Mouse (Mus musculus): Measurements from ENCODE around the gene Slk.

Slk gene

GRCm38 (mm10) chr19:47651160-47651480, 71.6 kb downstream of the Slk start:
- DNase-seq (ENCODE audit: low read depth, low spot score), result no peak

DNA sequence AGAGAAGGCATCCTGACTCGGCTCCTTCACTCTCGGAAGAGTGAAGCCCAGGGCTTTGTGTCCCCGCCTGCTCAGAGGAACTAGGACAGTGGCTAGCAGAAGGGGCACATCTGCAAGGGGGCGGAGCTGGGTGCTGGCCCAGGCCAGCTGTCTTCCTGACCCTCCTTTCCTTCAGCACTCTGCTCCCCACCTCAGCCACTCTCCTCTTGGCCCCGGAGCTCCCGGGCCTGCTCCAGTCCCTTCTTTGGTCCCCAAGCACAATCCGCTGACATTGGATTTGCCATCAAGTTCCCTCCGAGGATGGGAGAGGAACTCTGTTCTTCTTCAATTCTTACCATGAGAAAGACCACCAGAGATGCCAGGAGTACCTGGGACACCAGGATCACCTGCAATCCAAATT, 72.8 kb downstream of the Slk start:
- no peak for DNase-seq (ENCODE audit: low read depth, low spot score)

- no peak for DNase-seq (ENCODE audit: low read depth, low spot score)
These were observed 73.7 kb downstream of the Slk start for GRCm38 (mm10) chr19:47653173-47653572.

- peak; percentile 29 for DNase-seq (ENCODE audit: low read depth, low spot score)
These were observed 75.4 kb downstream of the Slk start for GRCm38 (mm10) chr19:47654896-47655295.

DNA sequence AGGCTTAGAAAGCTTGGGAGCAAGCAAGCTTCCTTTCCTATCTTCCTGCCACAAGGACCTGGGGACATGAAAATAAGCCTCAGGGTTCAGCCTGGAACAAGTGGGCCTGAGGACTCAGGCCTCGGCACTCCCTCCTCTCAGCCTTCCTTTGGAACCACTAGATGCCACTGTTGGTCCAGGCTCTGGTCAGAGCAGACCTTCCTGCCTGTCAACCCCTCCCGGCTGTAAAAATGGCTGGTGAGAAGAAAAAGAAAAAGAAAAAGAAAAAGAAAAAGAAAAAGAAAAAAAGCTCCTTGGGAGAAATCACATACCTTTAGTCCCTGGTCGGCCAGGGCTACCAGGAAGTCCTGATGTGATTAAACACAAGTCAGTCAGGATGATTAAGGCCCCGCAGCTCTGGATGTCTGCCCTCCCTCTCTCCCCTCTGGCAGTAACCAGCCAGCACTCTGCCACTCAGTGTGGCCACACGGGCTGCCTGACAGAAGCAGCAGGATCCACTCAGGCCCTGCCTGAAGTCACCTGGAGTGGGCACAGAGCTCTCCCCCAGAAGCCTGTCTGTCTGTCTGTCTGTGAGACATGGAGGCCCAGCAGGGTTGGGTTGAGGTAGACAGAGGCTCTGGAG, 79.5 kb downstream of the Slk start:
- peak; percentile 89 for DNase-seq (ENCODE audit: low read depth, low spot score)

DNA sequence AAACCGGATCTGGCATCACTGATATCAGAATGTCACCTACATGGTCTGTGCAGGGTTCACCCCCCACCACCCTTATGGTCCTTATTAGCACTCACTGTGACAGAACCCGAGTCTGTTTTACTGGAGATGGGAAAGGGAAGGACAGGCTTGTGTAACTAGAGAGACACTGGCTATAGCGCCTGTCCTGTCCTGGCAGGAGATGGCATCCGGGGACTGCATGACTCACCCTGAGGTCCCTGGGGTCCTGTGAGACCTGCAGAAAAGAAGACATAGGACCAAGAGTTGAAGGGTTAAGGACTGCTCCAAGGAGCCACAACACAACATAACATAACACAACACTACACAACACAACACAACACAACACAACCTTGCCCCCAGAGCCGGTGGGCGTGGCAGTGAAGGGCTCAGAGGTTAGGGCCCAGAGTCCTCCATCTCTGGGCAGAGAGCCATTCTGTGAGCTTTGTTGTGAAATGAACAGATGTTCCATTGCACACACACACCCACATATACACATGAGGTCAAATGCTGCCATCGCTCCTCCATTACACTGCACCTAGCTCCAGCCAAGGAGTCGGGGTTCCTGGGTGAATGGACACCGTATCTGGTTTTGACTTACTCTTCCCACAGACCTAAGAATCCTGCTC, 80.4 kb downstream of the Slk start:
- DNase-seq (ENCODE audit: low read depth, low spot score), result no peak

DNA sequence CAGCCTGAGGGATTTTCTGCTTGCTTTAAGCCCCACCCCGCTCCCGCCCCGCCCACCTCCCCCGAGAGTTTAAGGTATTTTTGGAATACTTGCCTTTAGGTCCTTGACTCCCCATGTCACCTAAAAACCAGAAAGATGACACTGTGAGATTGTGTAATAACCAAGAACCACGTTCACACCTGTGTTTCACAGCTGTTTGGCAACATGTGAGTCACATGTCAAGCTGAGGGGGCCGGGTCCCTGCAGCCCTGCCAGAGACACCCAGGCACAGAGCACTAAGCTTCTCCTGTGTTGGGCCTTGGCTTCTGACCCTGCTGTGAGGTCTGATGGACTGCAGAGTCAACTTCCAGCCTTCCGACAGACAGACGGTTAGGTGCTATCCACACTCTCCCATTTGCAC, 88.1 kb downstream of the Slk start:
- DNase-seq (ENCODE audit: low read depth, low spot score), result no peak

DNA sequence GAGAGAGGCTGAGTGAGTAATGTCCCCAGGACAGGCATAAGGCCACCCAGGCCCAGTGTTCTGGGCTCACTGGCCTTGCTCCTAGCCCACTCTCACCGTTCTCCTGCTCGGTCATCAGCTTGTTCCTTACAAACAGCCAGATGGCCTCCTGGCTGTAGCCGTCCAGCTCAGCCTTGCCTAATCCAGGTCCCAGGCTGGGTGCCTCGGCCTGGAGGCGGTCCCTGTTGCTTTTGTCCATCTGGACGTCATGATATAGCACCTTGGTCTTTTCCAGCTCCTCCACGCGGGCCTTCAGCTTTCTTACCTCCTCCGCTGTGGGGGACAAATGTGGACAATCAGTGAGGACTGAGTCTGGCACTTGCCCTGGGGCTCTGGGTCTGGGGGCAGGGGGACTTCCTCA, 88.9 kb downstream of the Slk start:
- DNase-seq (ENCODE audit: low read depth, low spot score), result peak; percentile 90

DNA sequence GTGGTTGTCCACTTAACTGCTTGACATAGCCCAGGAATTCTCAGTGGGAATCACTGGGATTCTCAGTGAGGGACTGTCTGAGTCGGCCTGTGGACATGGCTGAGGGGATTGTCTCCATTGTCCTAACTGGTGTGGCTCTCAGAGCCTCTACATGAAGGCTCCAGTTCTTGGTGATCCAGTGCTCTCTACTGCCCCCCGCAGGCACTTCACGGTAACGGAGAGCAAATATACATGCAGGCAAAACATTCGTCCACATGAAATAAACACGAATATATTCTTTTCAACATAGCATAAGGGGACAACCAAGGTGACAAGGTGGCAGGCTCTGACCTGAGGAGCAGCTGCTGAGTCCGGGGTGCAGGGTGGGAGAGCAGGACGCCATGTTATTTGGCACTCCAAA, 94.9 kb downstream of the Slk start:
- peak; percentile 43 for DNase-seq (ENCODE audit: low read depth, low spot score)

GRCm38 (mm10) chr19:47678675-47679074, 99.2 kb downstream of the Slk start:
- peak; percentile 88 for DNase-seq (ENCODE audit: low read depth, low spot score)

GRCm38 (mm10) chr19:47689592-47689991, 110.1 kb downstream of the Slk start:
- DNase-seq (ENCODE audit: low read depth, low spot score), result no peak

DNA sequence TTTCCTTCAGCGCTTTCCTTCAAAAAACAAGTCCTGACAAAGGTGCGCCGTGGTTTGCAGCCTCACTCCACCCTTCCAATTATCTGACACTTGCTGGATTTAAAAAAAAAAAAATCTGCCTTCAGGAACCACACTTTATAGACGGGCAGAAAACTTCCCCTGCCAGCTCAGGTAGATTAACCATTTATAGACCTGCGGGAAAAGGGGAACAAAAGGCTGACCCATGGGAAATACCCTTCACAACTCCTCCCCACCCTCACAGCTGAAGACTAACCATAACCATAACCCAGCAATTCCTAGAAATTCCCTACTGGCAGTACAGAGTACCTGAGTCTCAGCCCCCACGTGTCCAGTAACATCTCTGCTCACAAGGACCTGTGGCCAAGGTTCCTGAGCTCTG, 112.5 kb downstream of the Slk start, which contains the start of gene Col17a1:
Col17a1 (minus strand) TSS at position 101 of the 400 bp plus-strand sequence.
- DNase-seq (ENCODE audit: low read depth, low spot score), result no peak
